Mouse (Mus musculus) heart, embryonic 11.5 days (tissue): ENCODE measurements at regions not wholly inside any gene's neighbourhood (a gene's known extent, or its start where the extent isn't known, plus 50 kb on each side); places are given as distances from the start of the nearest gene placed in this dataset.

Experiments
- ATAC-seq: fragments of 200-750 bp; cut with Nextera tagmentation; replicated peaks from 2 replicates; pipeline ENCODE4 v1.8.0; 2017; ENCODE audit warnings: moderate library complexity; ENCODE audit not compliant: insufficient number of reproducible peaks, low FRiP score, low TSS enrichment
- H3K27ac ChIP-seq: fragments of 300-500 bp; sonication (generic); 2 replicates; pipeline ENCODE4 v1.5.1; 2014; ENCODE audit warnings: mild to moderate bottlenecking, low read depth, low read length
- H3K27me3 ChIP-seq: fragments of 300-500 bp; sonication (generic); 2 replicates; pipeline ENCODE4 v1.6.1; 2014; ENCODE audit warnings: mild to moderate bottlenecking, low read length, mixed read lengths; ENCODE audit not compliant: control insufficient read depth, insufficient read depth
- H3K36me3 ChIP-seq: fragments of 300-500 bp; sonication (generic); 2 replicates; pipeline ENCODE4 v1.6.1; 2014; ENCODE audit warnings: mild to moderate bottlenecking, low read length, moderate library complexity, mixed read lengths; ENCODE audit not compliant: control insufficient read depth, insufficient read depth
- H3K4me1 ChIP-seq: fragments of 300-500 bp; sonication (generic); 2 replicates; pipeline ENCODE4 v1.6.1; 2014; ENCODE audit warnings: low read length; ENCODE audit not compliant: control insufficient read depth, insufficient read depth
- H3K4me2 ChIP-seq: fragments of 300-500 bp; sonication (generic); 2 replicates; pipeline ENCODE4 v1.6.1; 2014; ENCODE audit warnings: mild to moderate bottlenecking, moderate library complexity
- H3K4me3 ChIP-seq: fragments of 300-500 bp; sonication (generic); 2 replicates; pipeline ENCODE4 v1.5.1; 2014; ENCODE audit warnings: low read depth, low read length
- H3K9ac ChIP-seq: fragments of 300-500 bp; sonication (generic); 2 replicates; pipeline ENCODE4 v1.6.1; 2014; ENCODE audit warnings: mild to moderate bottlenecking, low read depth, low read length, moderate library complexity
- H3K9me3 ChIP-seq: fragments of 300-500 bp; sonication (generic); replicated peaks from 2 replicates; pipeline ENCODE4 v1.6.1; 2016; ENCODE audit warnings: low read length; ENCODE audit not compliant: control insufficient read depth
- WGBS: fragments of 180-500 bp; shearing (Covaris S2); extraction: QIAGEN DNeasy Blood & Tissue Kit; methylation state at CpG from one replicate; pipeline ENCODE4 v1.1.7; 2014; ENCODE audit not compliant: insufficient replicate concordance; 5-methylcytosine and 5-hydroxymethylcytosine counted together

DNA sequence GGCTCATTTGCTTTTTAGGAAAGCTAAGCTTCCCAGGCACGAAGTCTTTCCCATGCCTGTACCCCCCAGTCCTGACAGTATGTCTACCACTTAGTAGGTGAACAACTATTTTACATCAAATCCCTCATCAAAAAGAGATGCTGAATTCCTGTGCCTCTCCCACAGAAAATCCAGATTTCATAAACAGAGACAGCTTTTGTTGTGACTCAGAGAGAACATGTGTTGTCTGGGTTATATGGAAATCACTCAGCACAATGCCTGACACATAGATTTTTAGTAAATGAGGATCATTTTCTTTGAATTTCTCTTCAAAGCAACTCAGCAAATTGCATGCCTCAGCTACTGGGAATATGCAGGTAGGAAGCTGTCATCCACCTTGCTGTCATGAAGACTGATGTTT lies 193.5 kb downstream of the Usp46 start:
- ATAC-seq, result no peak
- no peaks in the 10 kb centered on the region for H3K4me1 ChIP-seq
- H3K9me3 ChIP-seq, result no peaks in the 10 kb centered on the region
- WGBS, result 79% methylated on average over 1 of the region's 1 CpGs
- no peak overlapping the region for H3K4me3 ChIP-seq
- no peaks in the 10 kb centered on the region for H3K36me3 ChIP-seq
- no peak overlapping the region for H3K4me2 ChIP-seq
- no peak overlapping the region for H3K9ac ChIP-seq
- no peaks in the 10 kb centered on the region for H3K27me3 ChIP-seq
- no peak overlapping the region for H3K27ac ChIP-seq

- 59% methylated on average over 3 of the region's 3 CpGs for WGBS
- Histone ChIP-seq H3K27ac (no peak overlapping the region), H3K27me3 (no peaks in the 10 kb centered on the region), H3K36me3 (no peaks in the 10 kb centered on the region), H3K4me2 (no peak overlapping the region), H3K4me3 (no peak overlapping the region), H3K9ac (no peak overlapping the region), H3K9me3 (no peaks in the 10 kb centered on the region), H3K4me1 (no peaks in the 10 kb centered on the region)
- no peak for ATAC-seq
Measured at GRCm38 (mm10) chr5:73875847-73876246, 192.4 kb downstream of the Usp46 start.

DNA sequence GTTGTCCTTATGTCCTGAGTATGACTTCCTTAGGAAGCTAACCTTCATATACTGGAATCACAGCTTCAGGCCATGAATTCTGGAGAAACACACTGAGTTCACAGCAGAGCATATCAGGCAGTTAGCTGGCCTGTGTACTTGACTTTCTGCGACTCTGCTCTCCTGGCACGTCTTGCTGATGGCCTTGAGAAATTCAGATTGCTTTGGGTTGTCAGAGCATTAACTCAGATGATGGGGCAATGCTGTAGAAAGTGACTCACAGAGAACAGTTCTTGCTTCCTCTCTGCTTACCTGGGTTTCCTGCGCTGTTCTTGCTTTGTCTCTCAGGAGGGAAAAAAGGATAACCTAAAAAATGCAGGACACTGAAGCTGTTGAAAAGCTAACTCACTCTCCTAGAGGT lies 187.3 kb downstream of the Usp46 start:
- Histone ChIP-seq H3K9me3 (no peaks in the 10 kb centered on the region), H3K9ac (no peak overlapping the region), H3K4me1 (peaks cover 4% of the 10 kb centered on the region), H3K4me3 (no peak overlapping the region), H3K4me2 (no peak overlapping the region), H3K27ac (no peak overlapping the region), H3K27me3 (no peaks in the 10 kb centered on the region), H3K36me3 (no peaks in the 10 kb centered on the region)
- no peak for ATAC-seq
- 70% methylated on average over 3 of the region's 3 CpGs for WGBS

- Histone ChIP-seq H3K27ac (no peak overlapping the region), H3K4me1 (peaks cover 4% of the 10 kb centered on the region), H3K4me3 (no peak overlapping the region), H3K4me2 (no peak overlapping the region), H3K36me3 (no peaks in the 10 kb centered on the region), H3K27me3 (no peaks in the 10 kb centered on the region), H3K9me3 (no peaks in the 10 kb centered on the region), H3K9ac (no peak overlapping the region)
- no peak for ATAC-seq
- 45% methylated on average over 5 of the region's 5 CpGs for WGBS
Measured at GRCm38 (mm10) chr5:73881941-73882340, 186.3 kb downstream of the Usp46 start.

- Histone ChIP-seq H3K27ac (no peak overlapping the region), H3K4me2 (no peak overlapping the region), H3K27me3 (no peaks in the 10 kb centered on the region), H3K36me3 (no peaks in the 10 kb centered on the region), H3K4me1 (peaks cover 4% of the 10 kb centered on the region), H3K4me3 (no peak overlapping the region), H3K9me3 (no peaks in the 10 kb centered on the region), H3K9ac (no peak overlapping the region)
- ATAC-seq, result no peak
- WGBS, result 82% methylated on average over 12 of the region's 12 CpGs
Measured at GRCm38 (mm10) chr5:73884998-73885397, 183.2 kb downstream of the Usp46 start.

- H3K9me3 ChIP-seq, result no peaks in the 10 kb centered on the region
- H3K4me1 ChIP-seq, result peaks cover 4% of the 10 kb centered on the region
- no peak overlapping the region for H3K4me2 ChIP-seq
- H3K27ac ChIP-seq, result no peak overlapping the region
- no peak overlapping the region for H3K9ac ChIP-seq
- H3K4me3 ChIP-seq, result no peak overlapping the region
- H3K36me3 ChIP-seq, result no peaks in the 10 kb centered on the region
- no peak for ATAC-seq
- H3K27me3 ChIP-seq, result no peaks in the 10 kb centered on the region
- 82% methylated on average over 1 of the region's 1 CpGs for WGBS
Measured at GRCm38 (mm10) chr5:73885691-73886090, 182.5 kb downstream of the Usp46 start.

DNA sequence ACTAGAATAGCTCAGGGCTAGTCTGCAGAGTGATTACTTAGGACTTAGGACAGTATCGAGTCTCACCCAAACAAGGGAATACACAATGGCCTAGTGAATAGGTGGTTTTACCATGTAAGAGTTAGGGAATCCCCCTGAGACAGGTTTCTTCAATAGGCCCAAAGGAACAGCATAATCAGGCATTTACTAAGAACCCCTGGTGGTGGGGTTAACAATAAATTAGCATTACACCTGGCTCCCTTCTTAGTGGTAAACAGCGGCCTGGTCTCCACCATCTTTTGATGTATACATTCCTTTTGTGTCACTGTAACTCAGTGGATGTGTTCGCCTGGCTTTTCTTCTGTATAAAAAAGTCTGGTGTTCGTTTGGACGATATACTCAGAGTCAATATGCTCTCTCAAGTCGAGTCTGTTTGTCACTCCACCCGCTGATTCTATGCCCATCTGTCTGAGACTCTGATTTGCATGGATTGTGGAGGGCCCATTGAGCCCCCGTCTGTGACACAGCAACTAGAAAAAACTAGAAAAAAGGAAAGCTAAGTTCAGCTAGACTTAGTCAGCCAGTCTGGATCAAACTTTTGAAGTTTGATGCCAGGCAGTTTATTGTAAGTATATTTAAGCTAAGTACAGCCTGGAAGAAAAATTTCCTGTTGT lies 180.8 kb downstream of the Usp46 start:
- WGBS, result 86% methylated on average over 8 of the region's 8 CpGs
- Histone ChIP-seq H3K9ac (no peak overlapping the region), H3K36me3 (no peaks in the 10 kb centered on the region), H3K4me1 (no peaks in the 10 kb centered on the region), H3K9me3 (no peaks in the 10 kb centered on the region), H3K4me3 (no peak overlapping the region), H3K27ac (no peak overlapping the region), H3K4me2 (no peak overlapping the region), H3K27me3 (no peaks in the 10 kb centered on the region)
- ATAC-seq, result no peak

- 52% methylated on average over 2 of the region's 2 CpGs for WGBS
- no peaks in the 10 kb centered on the region for H3K36me3 ChIP-seq
Measured at GRCm38 (mm10) chr5:73888391-73888790, 179.8 kb downstream of the Usp46 start.

DNA sequence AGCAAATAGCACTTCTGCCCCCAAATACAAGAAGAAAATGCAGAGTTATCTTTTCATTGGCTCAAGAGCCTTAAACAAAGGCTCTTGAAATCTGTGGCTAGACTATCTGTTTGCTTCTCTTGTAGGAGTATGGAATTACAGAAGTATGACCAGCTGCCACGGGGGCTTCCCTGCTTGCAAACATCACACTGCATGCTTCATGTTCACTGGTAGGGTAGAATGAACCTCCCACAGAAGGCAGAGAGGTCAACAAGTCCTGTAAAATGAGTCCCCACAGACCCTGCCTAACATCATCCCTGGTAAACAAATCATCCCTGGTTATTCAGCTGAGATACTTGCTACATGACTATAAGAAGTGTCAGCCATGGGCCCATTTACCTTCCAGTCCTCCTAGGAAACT lies 178.9 kb downstream of the Usp46 start:
- Histone ChIP-seq H3K27me3 (no peaks in the 10 kb centered on the region), H3K4me1 (no peaks in the 10 kb centered on the region), H3K4me2 (no peak overlapping the region), H3K4me3 (no peak overlapping the region), H3K9ac (no peak overlapping the region), H3K9me3 (0 out of 2 replicates have a peak, but pooled peaks cover 2% of the 10 kb centered on the region), H3K36me3 (no peaks in the 10 kb centered on the region), H3K27ac (no peak overlapping the region)
- no peak for ATAC-seq
- 50% methylated on average over 1 of the region's 1 CpGs for WGBS

More at GRCm38 (mm10) chr5:73888391-73888790, 179.8 kb downstream of the Usp46 start:
- Histone ChIP-seq H3K4me1 (no peaks in the 10 kb centered on the region), H3K4me2 (no peak overlapping the region), H3K4me3 (no peak overlapping the region), H3K27me3 (no peaks in the 10 kb centered on the region), H3K9me3 (no peaks in the 10 kb centered on the region), H3K27ac (no peak overlapping the region), H3K9ac (no peak overlapping the region)
- ATAC-seq, result no peak
